Mouse (Mus musculus): Measurements from ENCODE around the gene Btnl2.

GRCm38 (mm10) chr17:34312185-34312584 lies 42.4 kb upstream of the Btnl2 start:
- TF ChIP-seq GATA1 (IDR thresholded peaks at IDR 0.05; ENCODE audit: borderline replicate concordance, low read length): no peak
- no peak for TF ChIP-seq FLI1 (IDR thresholded peaks at IDR 0.05; ENCODE audit: low read length)

All from megakaryocyte, embryonic 14.5 days (primary cell).